Mouse (Mus musculus) spleen, adult 2 months (tissue): ENCODE measurements around the gene Tnip1.

Experiments
- CTCF ChIP-seq: fragments of 200-500 bp; IDR thresholded peaks from 2 replicates; pipeline ENCODE4 v1.5.1; 2011; ENCODE audit warnings: mild to moderate bottlenecking, inconsistent platforms; ENCODE audit not compliant: insufficient read depth, insufficient read length, insufficient replicate concordance; ENCODE audit errors: extremely low read depth
- POLR2A ChIP-seq: fragments of 200-500 bp; IDR thresholded peaks from 2 replicates; pipeline ENCODE4 v1.6.1; 2011; ENCODE audit warnings: low read depth, low read length, inconsistent platforms

GRCm38 (mm10) chr11:54996176-54996575 is 33.5 kb upstream of the Tnip1 start:
- TF ChIP-seq CTCF = no peak
- TF ChIP-seq POLR2A = no peak
